Mouse (Mus musculus): ENCODE measurements around the gene Spdef. TPM values are rescaled to one million over a fixed set of nuclear protein-coding genes. Genes with fewer than 3 reads are reported as not detected.

Spdef gene
- polyA plus RNA-seq, 1 experiment = 4.8 TPM

DNA sequence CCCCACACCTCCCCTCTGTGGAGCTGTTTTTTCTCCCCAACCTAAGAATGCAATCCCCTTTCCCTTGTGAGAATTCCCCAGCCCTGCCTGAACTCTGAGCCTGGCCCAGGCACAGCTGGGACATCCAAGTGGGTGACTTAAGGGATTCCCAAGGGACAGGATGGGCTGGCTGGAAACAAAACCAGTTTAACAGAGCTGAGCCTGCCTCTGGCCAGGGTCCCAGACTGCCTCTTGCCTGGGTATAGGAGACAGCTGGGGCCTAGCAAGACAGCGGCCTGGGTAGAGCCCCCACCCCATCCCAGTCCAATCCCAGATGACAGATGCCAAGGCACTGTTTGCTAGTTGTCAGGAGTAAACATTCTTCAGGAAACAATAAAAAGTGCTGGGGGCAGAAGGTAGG is 15.9 kb downstream of the Spdef start:
- H3K4me3 ChIP-seq (ENCODE audit: control insufficient read depth, low read depth, low read length) = no peak overlapping the region
- TF ChIP-seq POLR2A (IDR thresholded peaks at IDR 0.05; ENCODE audit: control insufficient read depth, low read depth, low read length) = no peak
- no peak for TF ChIP-seq CTCF (IDR thresholded peaks at IDR 0.05; ENCODE audit: control insufficient read depth, insufficient read depth, insufficient replicate concordance, low read depth, low read length)
- H3K27me3 ChIP-seq (ENCODE audit: control insufficient read depth, insufficient read depth, low read length) = no peaks in the 10 kb centered on the region
- peaks cover 33% of the 10 kb centered on the region for H3K4me1 ChIP-seq (ENCODE audit: control insufficient read depth, insufficient read depth, low read length)
- H3K36me3 ChIP-seq (ENCODE audit: control insufficient read depth, insufficient read depth, low read length) = no peaks in the 10 kb centered on the region
- H3K27ac ChIP-seq (ENCODE audit: control insufficient read depth, insufficient read depth, low read depth, low read length) = no peak overlapping the region

DNA sequence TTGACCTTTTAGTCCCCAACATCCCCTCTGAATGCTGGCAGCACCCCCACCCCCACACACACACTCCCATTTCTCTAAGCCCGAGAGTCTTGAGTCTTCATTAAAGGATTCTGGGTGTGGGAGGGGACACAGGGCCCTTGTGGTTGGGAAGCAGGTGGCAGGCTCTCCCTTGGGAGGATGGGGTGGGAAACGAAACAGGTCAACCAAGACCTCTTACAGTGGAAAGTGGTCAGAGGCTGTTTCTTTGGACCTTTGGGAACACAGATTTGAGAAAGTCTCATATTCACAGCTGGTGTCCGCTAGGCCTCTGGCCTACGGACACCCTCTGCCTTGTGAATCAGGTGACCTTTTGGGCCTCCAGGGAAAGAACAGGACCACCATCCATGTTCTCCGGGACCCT is 19.1 kb downstream of the Spdef start:
- peaks cover 29% of the 10 kb centered on the region for H3K4me1 ChIP-seq (ENCODE audit: control insufficient read depth, insufficient read depth, low read length)
- no peaks in the 10 kb centered on the region for H3K36me3 ChIP-seq (ENCODE audit: control insufficient read depth, insufficient read depth, low read length)
- H3K27ac ChIP-seq (ENCODE audit: control insufficient read depth, insufficient read depth, low read depth, low read length) = no peak overlapping the region
- H3K27me3 ChIP-seq (ENCODE audit: control insufficient read depth, insufficient read depth, low read length) = no peaks in the 10 kb centered on the region
- TF ChIP-seq POLR2A (IDR thresholded peaks at IDR 0.05; ENCODE audit: control insufficient read depth, low read depth, low read length) (no peak), CTCF (IDR thresholded peaks at IDR 0.05; ENCODE audit: control insufficient read depth, insufficient read depth, insufficient replicate concordance, low read depth, low read length) (no peak)
- H3K4me3 ChIP-seq (ENCODE audit: control insufficient read depth, low read depth, low read length) = no peak overlapping the region

DNA sequence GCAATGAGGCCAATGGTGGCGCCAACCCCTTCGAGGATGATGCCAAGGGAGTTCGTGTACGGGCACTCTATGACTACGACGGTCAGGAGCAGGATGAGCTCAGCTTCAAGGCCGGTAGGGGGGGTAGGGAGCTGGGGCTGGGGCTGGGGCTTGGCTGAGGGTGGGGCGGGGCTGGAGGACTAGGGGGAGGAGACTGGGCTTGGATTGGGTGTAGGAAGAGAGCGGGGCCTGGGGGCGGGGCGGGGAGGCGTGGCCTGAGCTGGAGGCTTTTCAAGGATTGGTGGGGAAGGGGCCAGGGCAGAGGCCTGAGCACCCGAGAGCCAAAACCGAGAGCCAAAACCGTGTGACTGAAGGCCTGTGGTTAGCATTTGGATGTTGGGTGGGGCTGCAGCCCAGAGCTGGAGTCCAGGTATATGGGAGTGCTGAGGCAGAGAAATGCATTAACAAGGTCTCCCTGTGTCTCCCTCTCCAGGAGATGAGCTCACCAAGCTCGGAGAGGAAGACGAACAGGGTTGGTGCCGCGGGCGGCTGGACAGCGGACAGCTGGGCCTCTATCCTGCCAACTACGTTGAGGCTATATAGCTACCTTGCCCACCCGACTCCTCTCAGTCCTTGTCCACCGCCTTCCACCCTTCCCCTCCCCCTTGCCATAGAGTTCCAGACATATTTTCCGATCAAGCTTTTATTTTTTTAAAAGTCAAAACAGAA is 20.6 kb downstream of the Spdef start:
- H3K27ac ChIP-seq (ENCODE audit: control insufficient read depth, insufficient read depth, low read depth, low read length) = no peak overlapping the region; the same call in 1 of the 2 replicates
- no peaks in the 10 kb centered on the region for H3K36me3 ChIP-seq (ENCODE audit: control insufficient read depth, insufficient read depth, low read length)
- no peaks in the 10 kb centered on the region for H3K27me3 ChIP-seq (ENCODE audit: control insufficient read depth, insufficient read depth, low read length)
- peak overlapping the region; percentile 57 for H3K4me3 ChIP-seq (ENCODE audit: control insufficient read depth, low read depth, low read length)
- TF ChIP-seq CTCF (IDR thresholded peaks at IDR 0.05; ENCODE audit: control insufficient read depth, insufficient read depth, insufficient replicate concordance, low read depth, low read length) (no peak), POLR2A (IDR thresholded peaks at IDR 0.05; ENCODE audit: control insufficient read depth, low read depth, low read length) (no peak)
- H3K4me1 ChIP-seq (ENCODE audit: control insufficient read depth, insufficient read depth, low read length) = peaks cover 34% of the 10 kb centered on the region

DNA sequence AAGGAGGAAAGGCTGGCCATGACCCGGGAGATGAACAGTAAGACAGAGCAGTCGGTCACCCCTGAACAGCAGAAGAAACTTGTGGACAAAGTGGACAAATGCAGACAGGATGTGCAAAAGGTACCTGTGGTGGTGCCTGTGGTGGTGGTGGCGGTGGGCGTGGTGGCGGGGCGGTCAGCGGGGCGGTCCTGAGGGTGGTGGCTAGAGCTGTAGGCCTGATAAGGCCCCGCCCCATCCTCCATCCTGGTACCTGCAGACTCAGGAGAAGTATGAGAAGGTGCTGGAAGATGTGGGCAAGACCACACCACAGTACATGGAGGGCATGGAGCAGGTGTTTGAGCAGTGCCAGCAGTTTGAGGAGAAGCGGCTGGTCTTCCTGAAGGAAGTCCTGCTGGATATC is 23.1 kb downstream of the Spdef start:
- no peak overlapping the region for H3K4me3 ChIP-seq (ENCODE audit: control insufficient read depth, low read depth, low read length)
- H3K4me1 ChIP-seq (ENCODE audit: control insufficient read depth, insufficient read depth, low read length) = peaks cover 32% of the 10 kb centered on the region
- H3K36me3 ChIP-seq (ENCODE audit: control insufficient read depth, insufficient read depth, low read length) = no peaks in the 10 kb centered on the region
- no peak overlapping the region for H3K27ac ChIP-seq (ENCODE audit: control insufficient read depth, insufficient read depth, low read depth, low read length)
- H3K27me3 ChIP-seq (ENCODE audit: control insufficient read depth, insufficient read depth, low read length) = no peaks in the 10 kb centered on the region
- no peak for TF ChIP-seq CTCF (IDR thresholded peaks at IDR 0.05; ENCODE audit: control insufficient read depth, insufficient read depth, insufficient replicate concordance, low read depth, low read length)
- no peak for TF ChIP-seq POLR2A (IDR thresholded peaks at IDR 0.05; ENCODE audit: control insufficient read depth, low read depth, low read length)

DNA sequence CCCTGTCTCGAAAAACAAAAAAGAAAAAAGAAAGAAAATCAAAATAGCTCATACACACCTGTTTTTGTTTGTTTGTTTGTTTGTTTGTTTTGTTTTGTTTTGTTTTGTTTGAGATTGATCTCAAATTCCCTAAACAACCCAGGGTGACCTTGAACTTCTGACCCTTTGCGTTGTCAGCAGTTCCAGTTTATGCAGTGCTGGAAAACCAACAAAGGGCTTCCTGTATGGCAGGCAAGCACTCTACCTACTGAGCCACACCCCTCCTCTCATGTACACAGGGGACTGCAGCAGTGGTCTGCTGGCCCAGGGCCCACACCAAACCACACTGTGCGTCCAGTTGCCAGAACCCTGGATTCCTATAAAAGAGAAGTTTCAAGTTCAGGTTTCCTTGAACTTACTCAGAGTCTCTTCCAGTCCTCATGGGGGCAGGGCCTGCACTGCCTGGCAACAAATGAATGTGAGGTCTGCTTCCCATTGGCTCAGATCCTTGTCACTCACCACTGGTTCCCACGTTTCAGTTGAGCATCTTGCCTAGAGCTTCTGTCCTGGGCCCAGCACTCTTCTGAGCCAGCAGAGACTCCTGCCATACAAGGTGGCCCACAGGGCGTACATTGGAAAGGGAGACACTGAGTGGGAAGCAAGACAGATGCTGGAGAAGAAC is 24.7 kb downstream of the Spdef start:
- no peak for TF ChIP-seq CTCF (IDR thresholded peaks at IDR 0.05; ENCODE audit: control insufficient read depth, insufficient read depth, insufficient replicate concordance, low read depth, low read length)
- TF ChIP-seq POLR2A (IDR thresholded peaks at IDR 0.05; ENCODE audit: control insufficient read depth, low read depth, low read length) = no peak
- peak overlapping the region; percentile 35; the same call in 1 of the 2 replicates for H3K4me3 ChIP-seq (ENCODE audit: control insufficient read depth, low read depth, low read length)
- H3K4me1 ChIP-seq (ENCODE audit: control insufficient read depth, insufficient read depth, low read length) = peaks cover 26% of the 10 kb centered on the region
- no peaks in the 10 kb centered on the region for H3K27me3 ChIP-seq (ENCODE audit: control insufficient read depth, insufficient read depth, low read length)
- no peak overlapping the region for H3K27ac ChIP-seq (ENCODE audit: control insufficient read depth, insufficient read depth, low read depth, low read length)
- no peaks in the 10 kb centered on the region for H3K36me3 ChIP-seq (ENCODE audit: control insufficient read depth, insufficient read depth, low read length)

DNA sequence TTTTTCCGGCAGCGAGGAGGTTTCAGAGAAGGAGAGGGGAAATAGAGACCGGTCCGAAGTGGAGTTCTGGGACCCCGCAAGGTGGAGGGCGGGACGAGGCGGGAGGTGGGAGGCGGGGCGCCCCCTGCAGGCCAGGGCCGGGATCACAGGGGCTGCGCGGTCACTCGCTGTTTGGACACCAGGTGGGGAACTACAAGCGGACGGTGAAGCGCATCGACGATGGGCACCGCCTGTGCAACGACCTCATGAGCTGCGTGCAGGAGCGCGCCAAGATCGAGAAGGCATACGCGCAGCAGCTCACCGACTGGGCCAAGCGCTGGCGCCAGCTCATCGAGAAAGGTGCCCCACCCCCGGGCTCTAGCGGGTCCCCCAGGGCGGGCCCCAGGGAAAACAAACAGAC is 26.2 kb downstream of the Spdef start:
- Histone ChIP-seq H3K4me1 (ENCODE audit: control insufficient read depth, insufficient read depth, low read length) (peaks cover 15% of the 10 kb centered on the region), H3K27ac (ENCODE audit: control insufficient read depth, insufficient read depth, low read depth, low read length) (no peak overlapping the region), H3K27me3 (ENCODE audit: control insufficient read depth, insufficient read depth, low read length) (no peaks in the 10 kb centered on the region), H3K36me3 (ENCODE audit: control insufficient read depth, insufficient read depth, low read length) (no peaks in the 10 kb centered on the region), H3K4me3 (ENCODE audit: control insufficient read depth, low read depth, low read length) (peak overlapping the region; percentile 72)
- TF ChIP-seq POLR2A (IDR thresholded peaks at IDR 0.05; ENCODE audit: control insufficient read depth, low read depth, low read length) = no peak
- TF ChIP-seq CTCF (IDR thresholded peaks at IDR 0.05; ENCODE audit: control insufficient read depth, insufficient read depth, insufficient replicate concordance, low read depth, low read length) = peak; percentile 90

DNA sequence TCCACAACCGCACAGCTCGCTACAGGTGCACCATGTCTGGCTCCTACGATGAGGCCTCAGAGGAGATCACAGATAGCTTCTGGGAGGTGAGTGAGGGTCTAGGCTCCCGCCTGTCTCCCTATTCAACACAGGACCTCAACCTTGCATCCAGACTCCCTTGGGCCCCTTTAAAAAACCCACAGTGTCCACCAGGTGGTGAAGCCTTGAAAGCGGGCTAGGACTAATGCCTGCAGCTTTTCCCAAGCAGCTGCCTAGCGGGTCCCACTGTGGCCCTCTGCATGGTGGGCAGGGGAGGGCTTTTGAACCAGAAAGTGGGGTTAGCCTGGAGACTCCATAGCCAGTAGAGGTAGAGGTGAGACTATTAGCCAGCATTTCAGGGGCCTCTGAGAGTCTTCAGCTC is 26.9 kb downstream of the Spdef start:
- Histone ChIP-seq H3K27ac (ENCODE audit: control insufficient read depth, insufficient read depth, low read depth, low read length) (no peak overlapping the region), H3K4me3 (ENCODE audit: control insufficient read depth, low read depth, low read length) (peak overlapping the region; percentile 3; the same call in 1 of the 2 replicates), H3K36me3 (ENCODE audit: control insufficient read depth, insufficient read depth, low read length) (no peaks in the 10 kb centered on the region), H3K4me1 (ENCODE audit: control insufficient read depth, insufficient read depth, low read length) (peaks cover 14% of the 10 kb centered on the region), H3K27me3 (ENCODE audit: control insufficient read depth, insufficient read depth, low read length) (no peaks in the 10 kb centered on the region)
- TF ChIP-seq CTCF (IDR thresholded peaks at IDR 0.05; ENCODE audit: control insufficient read depth, insufficient read depth, insufficient replicate concordance, low read depth, low read length) = no peak
- TF ChIP-seq POLR2A (IDR thresholded peaks at IDR 0.05; ENCODE audit: control insufficient read depth, low read depth, low read length) = no peak
